In the genomic region with DNA sequence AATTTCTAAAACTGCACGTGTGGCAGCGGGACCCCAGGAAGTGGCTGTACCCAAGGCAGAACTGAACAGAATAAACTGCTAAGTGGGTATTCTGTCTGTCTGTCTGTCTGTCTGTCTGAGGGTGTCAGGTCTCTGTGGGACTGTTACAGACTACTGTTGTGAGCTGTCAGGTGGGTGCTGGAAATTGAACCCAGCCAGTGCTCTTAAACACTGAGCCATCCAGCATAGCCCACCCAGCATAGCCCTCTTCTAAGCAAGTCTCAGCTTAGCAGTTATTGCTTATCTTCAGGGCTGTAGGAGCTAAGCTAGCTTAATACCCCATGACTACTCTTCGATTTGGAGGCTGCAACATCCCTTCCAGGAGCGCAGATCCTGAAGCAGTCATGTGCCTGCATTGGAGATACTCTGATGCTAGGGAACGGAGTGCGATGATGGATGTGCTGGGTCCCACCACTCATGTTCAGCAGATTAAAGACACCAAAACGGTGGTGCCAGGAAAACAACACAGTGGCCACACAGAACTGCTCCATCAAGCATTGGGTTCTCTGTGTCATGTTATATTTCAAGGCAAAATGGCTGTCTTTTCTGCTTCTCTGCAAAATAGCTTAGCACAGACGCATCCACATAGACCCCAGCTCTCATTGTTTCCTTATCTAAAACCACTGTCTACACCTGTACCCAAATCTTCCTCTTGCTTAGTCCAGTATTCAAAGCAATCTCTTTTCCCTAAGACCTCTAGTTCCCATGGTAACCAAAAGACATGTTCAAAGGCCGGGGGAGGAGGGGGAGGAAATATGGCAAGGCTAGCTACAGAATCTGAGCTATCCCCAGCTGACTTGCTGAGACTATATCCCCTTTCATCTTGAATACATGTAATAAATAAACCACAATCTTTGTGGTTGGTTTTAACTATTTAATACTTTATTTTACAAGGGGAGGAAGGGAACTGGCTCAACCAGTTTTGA, we compare ENCODE assay signal across 15 mouse cellular contexts. TPM values are rescaled to one million over a fixed set of nuclear protein-coding genes. Genes with fewer than 3 reads are reported as not detected.
DNase-seq lines count a peak whose midpoint lies in the region; ATAC-seq and TF ChIP-seq lines count a peak whose summit lies in the region.
"Had no signal": no experiment of that assay in that cellular context is flagged by ENCODE, and none has a peak within 500 bp of the region (broad histone marks: within the 10 kb centered on the region; RNA-seq: fewer than 3 reads in every experiment).

No protein-coding gene starts in this region.

- no peak for TF ChIP-seq EP300 in heart, adult 2 months (IDR thresholded peaks at IDR 0.05; ENCODE audit: insufficient read depth, low read depth, low read length)

- WGBS in forebrain, embryonic 12.5 days = 76% methylated on average over 9 of the region's 9 CpGs
- WGBS in forebrain, embryonic 13.5 days = 71% methylated on average over 9 of the region's 9 CpGs
- WGBS in limb, embryonic 13.5 days = 77% methylated on average over 9 of the region's 9 CpGs
- WGBS in limb, embryonic 10.5 days = 83% methylated on average over 9 of the region's 9 CpGs
- 74% methylated on average over 9 of the region's 9 CpGs for WGBS in hindbrain, embryonic 12.5 days
- WGBS in midbrain, embryonic 16.5 days = 53% methylated on average over 9 of the region's 9 CpGs
- 71% methylated on average over 9 of the region's 9 CpGs for WGBS in heart, adult 2 months

- TF ChIP-seq CTCF in heart, adult 2 months (IDR thresholded peaks at IDR 0.05) = no peak

- DNase-seq in limb, embryonic 10.5 days (ENCODE audit: low spot score) = no peak
- no peak for DNase-seq in adrenal gland, postnatal 4 days (ENCODE audit: low spot score in 2 of 2)
- DNase-seq in heart, adult 2 months = no peak
- DNase-seq: thymus, postnatal 4 days had no signal

- no peaks in the 10 kb centered on the region for H3K27me3 ChIP-seq in forebrain, embryonic 12.5 days
- H3K27me3 ChIP-seq in forebrain, embryonic 13.5 days = peaks cover 2% of the 10 kb centered on the region; the same call in 1 of the 2 replicates
- H3K27me3 ChIP-seq in limb, embryonic 13.5 days = peaks cover 2% of the 10 kb centered on the region; the same call in 1 of the 2 replicates
- H3K27me3 ChIP-seq in limb, embryonic 10.5 days (ENCODE audit: low read depth, poor library complexity, severe bottlenecking) = no peaks in the 10 kb centered on the region
- H3K27me3 ChIP-seq in hindbrain, embryonic 12.5 days = no peaks in the 10 kb centered on the region
- H3K27me3 ChIP-seq in midbrain, embryonic 16.5 days (ENCODE audit: control insufficient read depth, insufficient read depth, low read depth, low read length) = no peaks in the 10 kb centered on the region
- no peaks in the 10 kb centered on the region for H3K27me3 ChIP-seq in heart, adult 2 months (ENCODE audit: control insufficient read depth, insufficient read depth, low read length)
- H3K27me3 ChIP-seq: lung, embryonic 15.5 days; stomach, embryonic 15.5 days had no signal

- H3K9me3 ChIP-seq in forebrain, embryonic 12.5 days = no peaks in the 10 kb centered on the region
- no peaks in the 10 kb centered on the region for H3K9me3 ChIP-seq in forebrain, embryonic 13.5 days (replicated peaks)
- H3K9me3 ChIP-seq in limb, embryonic 13.5 days = no peaks in the 10 kb centered on the region
- no peaks in the 10 kb centered on the region for H3K9me3 ChIP-seq in limb, embryonic 10.5 days (replicated peaks)
- no peaks in the 10 kb centered on the region for H3K9me3 ChIP-seq in hindbrain, embryonic 12.5 days (replicated peaks)
- H3K9me3 ChIP-seq in midbrain, embryonic 16.5 days (replicated peaks; ENCODE audit: control insufficient read depth, low read length, poor library complexity, severe bottlenecking) = no peaks in the 10 kb centered on the region
- H3K9me3 ChIP-seq: lung, embryonic 15.5 days; stomach, embryonic 15.5 days had no signal

- H3K4me2 ChIP-seq in forebrain, embryonic 12.5 days = no peak overlapping the region
- no peak overlapping the region for H3K4me2 ChIP-seq in forebrain, embryonic 13.5 days
- no peak overlapping the region for H3K4me2 ChIP-seq in limb, embryonic 13.5 days (replicated peaks)
- H3K4me2 ChIP-seq in hindbrain, embryonic 12.5 days (replicated peaks) = no peak overlapping the region
- H3K4me2 ChIP-seq in midbrain, embryonic 16.5 days (ENCODE audit: low read length) = peak overlapping the region; percentile 19; the same call in 1 of the 2 replicates
- H3K4me2 ChIP-seq: lung, embryonic 15.5 days; stomach, embryonic 15.5 days had no signal

- no peak overlapping the region for H3K4me3 ChIP-seq in forebrain, embryonic 12.5 days (replicated peaks)
- H3K4me3 ChIP-seq in forebrain, embryonic 13.5 days = no peak overlapping the region
- no peak overlapping the region for H3K4me3 ChIP-seq in limb, embryonic 13.5 days
- no peak overlapping the region for H3K4me3 ChIP-seq in limb, embryonic 10.5 days
- H3K4me3 ChIP-seq in hindbrain, embryonic 12.5 days = no peak overlapping the region
- H3K4me3 ChIP-seq in midbrain, embryonic 16.5 days (ENCODE audit: low read depth, low read length) = no peak overlapping the region
- no peak overlapping the region for H3K4me3 ChIP-seq in heart, adult 2 months
- H3K4me3 ChIP-seq: lung, embryonic 15.5 days; myocyte; stomach, embryonic 15.5 days had no signal

- no peaks in the 10 kb centered on the region for H3K36me3 ChIP-seq in forebrain, embryonic 12.5 days (replicated peaks)
- no peaks in the 10 kb centered on the region for H3K36me3 ChIP-seq in forebrain, embryonic 13.5 days (ENCODE audit: poor library complexity, severe bottlenecking)
- H3K36me3 ChIP-seq in limb, embryonic 13.5 days = no peaks in the 10 kb centered on the region
- no peaks in the 10 kb centered on the region for H3K36me3 ChIP-seq in limb, embryonic 10.5 days
- H3K36me3 ChIP-seq in hindbrain, embryonic 12.5 days = no peaks in the 10 kb centered on the region
- H3K36me3 ChIP-seq in midbrain, embryonic 16.5 days (ENCODE audit: control insufficient read depth, insufficient read depth, low read length) = no peaks in the 10 kb centered on the region
- H3K36me3 ChIP-seq in heart, adult 2 months (ENCODE audit: control insufficient read depth, insufficient read depth, low read length) = no peaks in the 10 kb centered on the region
- H3K36me3 ChIP-seq: lung, embryonic 15.5 days; stomach, embryonic 15.5 days had no signal

- H3K9ac ChIP-seq in forebrain, embryonic 12.5 days = no peak overlapping the region
- no peak overlapping the region for H3K9ac ChIP-seq in forebrain, embryonic 13.5 days
- no peak overlapping the region for H3K9ac ChIP-seq in limb, embryonic 13.5 days
- H3K9ac ChIP-seq in hindbrain, embryonic 12.5 days = no peak overlapping the region
- H3K9ac ChIP-seq in midbrain, embryonic 16.5 days (ENCODE audit: low read depth, low read length) = no peak overlapping the region
- no peak overlapping the region for H3K9ac ChIP-seq in heart, adult 2 months (ENCODE audit: low read depth, low read length)
- H3K9ac ChIP-seq: lung, embryonic 15.5 days; stomach, embryonic 15.5 days had no signal

- ATAC-seq in forebrain, embryonic 12.5 days (ENCODE audit: low FRiP score) = no peak
- ATAC-seq in forebrain, embryonic 13.5 days = no peak
- peak; percentile 57 for ATAC-seq in limb, embryonic 13.5 days (ENCODE audit: low FRiP score, low read depth)
- ATAC-seq in hindbrain, embryonic 12.5 days (ENCODE audit: low FRiP score) = peak; percentile 43; the same call in 1 of the 2 replicates
- peak; percentile 82 for ATAC-seq in midbrain, embryonic 16.5 days
- ATAC-seq: Patski had no signal

- intact Hi-C loops in heart, adult 2 months (cut with DNase I) = no loop called here

- H3K79me2 ChIP-seq in heart, adult 2 months (replicated peaks; ENCODE audit: control insufficient read depth, insufficient read depth, low read length) = no peaks in the 10 kb centered on the region

- peak overlapping the region; percentile 50; the same call in 1 of the 2 replicates for H3K27ac ChIP-seq in forebrain, embryonic 12.5 days
- H3K27ac ChIP-seq in forebrain, embryonic 13.5 days = no peak overlapping the region
- H3K27ac ChIP-seq in limb, embryonic 13.5 days = no peak overlapping the region
- no peak overlapping the region for H3K27ac ChIP-seq in limb, embryonic 10.5 days
- no peak overlapping the region for H3K27ac ChIP-seq in hindbrain, embryonic 12.5 days
- peak overlapping the region; percentile 81 for H3K27ac ChIP-seq in midbrain, embryonic 16.5 days (ENCODE audit: low read length)
- H3K27ac ChIP-seq in heart, adult 2 months = no peak overlapping the region
- H3K27ac ChIP-seq: lung, embryonic 15.5 days; stomach, embryonic 15.5 days had no signal

- TF ChIP-seq POLR2A in heart, adult 2 months (IDR thresholded peaks at IDR 0.05; ENCODE audit: insufficient read depth, low read depth, low read length) = no peak

- peaks cover 17% of the 10 kb centered on the region for H3K4me1 ChIP-seq in forebrain, embryonic 12.5 days
- peaks cover 7% of the 10 kb centered on the region; the same call in 1 of the 2 replicates for H3K4me1 ChIP-seq in forebrain, embryonic 13.5 days
- H3K4me1 ChIP-seq in limb, embryonic 13.5 days = peaks cover 19% of the 10 kb centered on the region
- no peaks in the 10 kb centered on the region for H3K4me1 ChIP-seq in limb, embryonic 10.5 days
- H3K4me1 ChIP-seq in hindbrain, embryonic 12.5 days = peaks cover 22% of the 10 kb centered on the region
- H3K4me1 ChIP-seq in midbrain, embryonic 16.5 days (ENCODE audit: control insufficient read depth, insufficient read depth, low read length) = peaks cover 19% of the 10 kb centered on the region
- no peaks in the 10 kb centered on the region; the same call in 1 of the 2 replicates for H3K4me1 ChIP-seq in heart, adult 2 months (ENCODE audit: control insufficient read depth, insufficient read depth, low read length)
- H3K4me1 ChIP-seq: stomach, embryonic 15.5 days had no signal

RNA-seq across cellular contexts. Expression of a gene that starts 10.3 kb away (rescaled TPM):
- polyA plus RNA-seq in forebrain, embryonic 12.5 days (2016; fragmentation: Nextera tagmentation; extraction: Ambion mirVana) = 8.0 and 8.9 TPM in 2 replicates
- polyA plus RNA-seq in forebrain, embryonic 13.5 days (2015; fragmentation: Nextera tagmentation; extraction: Ambion mirVana) = 9.5 and 10.3 TPM in 2 replicates
- 4.3 and 5.5 TPM in 2 replicates for polyA plus RNA-seq in limb, embryonic 13.5 days (2015; fragmentation: Nextera tagmentation; extraction: Ambion mirVana)
- polyA plus RNA-seq in limb, embryonic 10.5 days (2016; fragmentation: Nextera tagmentation; extraction: Ambion mirVana) = 1.9 and 3.3 TPM in 2 replicates
- 11.2 and 13.0 TPM in 2 replicates for polyA plus RNA-seq in hindbrain, embryonic 12.5 days (2016; fragmentation: Nextera tagmentation; extraction: Ambion mirVana)
- 36.5 and 39.4 TPM in 2 replicates for polyA plus RNA-seq in midbrain, embryonic 16.5 days (2015; fragmentation: Nextera tagmentation; extraction: Ambion mirVana)
- total RNA-seq in adrenal gland, postnatal 4 days (2021) = 10 to 100 TPM in 1 of 2 experiments, 1 to 10 TPM in 1; 7.9 to 11.5 TPM
- total RNA-seq in heart, adult 2 months (2021) = 1 to 10 TPM; 7.0 TPM
- polyA plus RNA-seq in heart, adult 2 months (2012; rRNA removed) = 1.5 and 2.2 TPM in 2 replicates

RNA-seq across cellular contexts. Expression of a gene that starts 40.6 kb away (rescaled TPM):
- 2.0 and 3.0 TPM in 2 replicates for polyA plus RNA-seq in forebrain, embryonic 12.5 days (2016; fragmentation: Nextera tagmentation; extraction: Ambion mirVana)
- 1.4 and 2.0 TPM in 2 replicates for polyA plus RNA-seq in forebrain, embryonic 13.5 days (2015; fragmentation: Nextera tagmentation; extraction: Ambion mirVana)
- 14.0 and 16.0 TPM in 2 replicates for polyA plus RNA-seq in limb, embryonic 13.5 days (2015; fragmentation: Nextera tagmentation; extraction: Ambion mirVana)
- polyA plus RNA-seq in limb, embryonic 10.5 days (2016; fragmentation: Nextera tagmentation; extraction: Ambion mirVana) = 18.0 and 19.4 TPM in 2 replicates
- polyA plus RNA-seq in hindbrain, embryonic 12.5 days (2016; fragmentation: Nextera tagmentation; extraction: Ambion mirVana) = 3.2 and 4.7 TPM in 2 replicates
- 0.56 and 0.79 TPM in 2 replicates for polyA plus RNA-seq in midbrain, embryonic 16.5 days (2015; fragmentation: Nextera tagmentation; extraction: Ambion mirVana)
- total RNA-seq in adrenal gland, postnatal 4 days (2021) = 1 to 10 TPM in 1 of 2 experiments, under 1 TPM in 1; 0.79 to 2.2 TPM
- total RNA-seq in heart, adult 2 months (2021) = under 1 TPM; 0.59 to 0.94 TPM
- 2.0 and 2.2 TPM in 2 replicates for polyA plus RNA-seq in heart, adult 2 months (2012; rRNA removed)
- total RNA-seq: left cerebral cortex, postnatal 25 days had no signal
- polyA plus RNA-seq: C2C12, myocyte, Patski had no signal

RNA-seq across cellular contexts. Expression of a gene that starts 57.8 kb away (rescaled TPM):
- 14.4 and 14.9 TPM in 2 replicates for polyA plus RNA-seq in forebrain, embryonic 12.5 days (2016; fragmentation: Nextera tagmentation; extraction: Ambion mirVana)
- polyA plus RNA-seq in forebrain, embryonic 13.5 days (2015; fragmentation: Nextera tagmentation; extraction: Ambion mirVana) = 16.3 and 17.1 TPM in 2 replicates
- polyA plus RNA-seq in limb, embryonic 13.5 days (2015; fragmentation: Nextera tagmentation; extraction: Ambion mirVana) = 24.8 and 28.8 TPM in 2 replicates
- 28.5 and 29.2 TPM in 2 replicates for polyA plus RNA-seq in limb, embryonic 10.5 days (2016; fragmentation: Nextera tagmentation; extraction: Ambion mirVana)
- polyA plus RNA-seq in hindbrain, embryonic 12.5 days (2016; fragmentation: Nextera tagmentation; extraction: Ambion mirVana) = 15.5 and 17.9 TPM in 2 replicates
- polyA plus RNA-seq in midbrain, embryonic 16.5 days (2015; fragmentation: Nextera tagmentation; extraction: Ambion mirVana) = 15.4 and 18.2 TPM in 2 replicates
- 1 to 10 TPM; 6.4 to 7.5 TPM for total RNA-seq in adrenal gland, postnatal 4 days (2021)
- 1 to 10 TPM; 5.7 to 6.0 TPM for total RNA-seq in heart, adult 2 months (2021)
- polyA plus RNA-seq in heart, adult 2 months (2012; rRNA removed) = 6.6 and 10.0 TPM in 2 replicates

Comparison
In these comparisons a context has a peak if more than half of its experiments do, and no peak if none do; other contexts are left out.
1. H3K27ac ChIP-seq: peak in forebrain, embryonic 12.5 days (single experiment) and midbrain, embryonic 16.5 days (single experiment); none in forebrain, embryonic 13.5 days (single experiment), limb, embryonic 13.5 days (single experiment), limb, embryonic 10.5 days (single experiment), hindbrain, embryonic 12.5 days (single experiment) and heart, adult 2 months (single experiment).
2. ATAC-seq: peak in limb, embryonic 13.5 days (single experiment), hindbrain, embryonic 12.5 days (single experiment) and midbrain, embryonic 16.5 days (single experiment); none in forebrain, embryonic 12.5 days (single experiment) and forebrain, embryonic 13.5 days (single experiment).